Mouse (Mus musculus) erythroblast, embryonic 14.5 days (primary cell): ENCODE measurements around the gene Gm12117. TPM values are rescaled to one million over a fixed set of nuclear protein-coding genes. Genes with fewer than 3 reads are reported as not detected.

Experiments
- H3K27me3 ChIP-seq: 2 replicates; pipeline ENCODE4 v1.6.1; 2012; ENCODE audit warnings: inconsistent platforms; ENCODE audit not compliant: control insufficient read depth
- H3K36me3 ChIP-seq: 2 replicates; pipeline ENCODE4 v1.6.1; 2012; ENCODE audit warnings: mild to moderate bottlenecking, inconsistent platforms; ENCODE audit not compliant: control insufficient read depth
- H3K4me1 ChIP-seq: 2 replicates; pipeline ENCODE4 v1.6.1; 2012; ENCODE audit warnings: inconsistent platforms; ENCODE audit not compliant: control insufficient read depth
- H3K4me3 ChIP-seq: replicated peaks from 2 replicates; pipeline ENCODE3; 2012; ENCODE audit warnings: moderate library complexity, mild to moderate bottlenecking, inconsistent platforms
- H3K9me3 ChIP-seq: 2 replicates; pipeline ENCODE4 v1.6.1; 2012; ENCODE audit warnings: low read length, inconsistent platforms, mixed read lengths; ENCODE audit not compliant: control insufficient read depth
- GATA1 ChIP-seq: IDR thresholded peaks from 2 replicates; pipeline ENCODE4 v1.6.1; 2012; ENCODE audit warnings: low read length, inconsistent platforms, mixed read lengths
- TAL1 ChIP-seq: IDR thresholded peaks from 3 replicates; pipeline ENCODE4 v1.6.1; 2012; ENCODE audit warnings: low read length, inconsistent platforms, mixed read lengths
- polyA plus RNA-seq: library from polyadenylated mRNA; stranded (reverse); fragments of >175 nt; gene quantifications from 2 replicates; pipeline ENCODE4 v1.2.3, GENCODE M21; 2012

Gene Gm12117
- not detected in 2 replicates for polyA plus RNA-seq

- H3K27me3 ChIP-seq = no peaks in the 10 kb centered on the region
- no peak within 1 kb of the TSS for H3K4me3 ChIP-seq
- TF ChIP-seq TAL1 = no peak
- TF ChIP-seq GATA1 = no peak
- H3K4me1 ChIP-seq = no peaks in the 10 kb centered on the region
- H3K36me3 ChIP-seq = no peaks in the 10 kb centered on the region
- H3K9me3 ChIP-seq = no peaks in the 10 kb centered on the region
Measured at GRCm38 (mm10) chr11:33276637-33277036, at the start of gene Gm12117. Gene Gm12117 (minus strand): TSS chr11:33276737.

GRCm38 (mm10) chr11:33319006-33319611 is 42.6 kb upstream of the Gm12117 start:
- no peaks in the 10 kb centered on the region for H3K36me3 ChIP-seq
- no peak for TF ChIP-seq TAL1
- TF ChIP-seq GATA1 = no peak
- H3K27me3 ChIP-seq = no peaks in the 10 kb centered on the region
- no peaks in the 10 kb centered on the region for H3K9me3 ChIP-seq
- no peaks in the 10 kb centered on the region for H3K4me1 ChIP-seq
- H3K4me3 ChIP-seq = no peak overlapping the region

DNA sequence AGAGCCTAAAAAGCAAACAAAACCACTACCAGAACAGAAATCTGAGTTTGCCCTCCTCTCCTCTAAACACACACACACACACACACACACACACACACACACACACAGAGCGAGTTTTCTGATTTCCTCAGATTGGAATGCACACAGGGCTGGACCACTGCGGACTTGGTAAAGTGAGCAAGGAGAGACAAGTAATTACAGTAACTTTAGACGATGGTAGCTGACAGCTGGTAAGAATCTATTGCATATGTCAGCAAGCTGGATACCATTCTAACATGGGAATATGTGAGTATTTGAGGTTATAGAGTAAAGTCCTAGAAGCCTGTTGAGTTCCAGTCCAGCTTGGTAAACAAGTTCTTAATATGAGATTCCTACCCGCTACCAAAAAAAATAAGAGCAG is 33.0 kb upstream of the Gm12117 start:
- TF ChIP-seq TAL1 (no peak), GATA1 (no peak)
- Histone ChIP-seq H3K36me3 (no peaks in the 10 kb centered on the region), H3K27me3 (no peaks in the 10 kb centered on the region), H3K9me3 (no peaks in the 10 kb centered on the region), H3K4me1 (no peaks in the 10 kb centered on the region), H3K4me3 (no peak overlapping the region)

GRCm38 (mm10) chr11:33300859-33301258 is 24.3 kb upstream of the Gm12117 start:
- Histone ChIP-seq H3K9me3 (no peaks in the 10 kb centered on the region), H3K27me3 (no peaks in the 10 kb centered on the region), H3K4me3 (no peak overlapping the region), H3K4me1 (no peaks in the 10 kb centered on the region), H3K36me3 (no peaks in the 10 kb centered on the region)
- no peak for TF ChIP-seq GATA1
- no peak for TF ChIP-seq TAL1

GRCm38 (mm10) chr11:33299371-33299770 is 22.8 kb upstream of the Gm12117 start:
- Histone ChIP-seq H3K9me3 (no peaks in the 10 kb centered on the region), H3K27me3 (no peaks in the 10 kb centered on the region), H3K4me3 (no peak overlapping the region), H3K4me1 (no peaks in the 10 kb centered on the region), H3K36me3 (no peaks in the 10 kb centered on the region)
- TF ChIP-seq GATA1 (no peak), TAL1 (no peak)

DNA sequence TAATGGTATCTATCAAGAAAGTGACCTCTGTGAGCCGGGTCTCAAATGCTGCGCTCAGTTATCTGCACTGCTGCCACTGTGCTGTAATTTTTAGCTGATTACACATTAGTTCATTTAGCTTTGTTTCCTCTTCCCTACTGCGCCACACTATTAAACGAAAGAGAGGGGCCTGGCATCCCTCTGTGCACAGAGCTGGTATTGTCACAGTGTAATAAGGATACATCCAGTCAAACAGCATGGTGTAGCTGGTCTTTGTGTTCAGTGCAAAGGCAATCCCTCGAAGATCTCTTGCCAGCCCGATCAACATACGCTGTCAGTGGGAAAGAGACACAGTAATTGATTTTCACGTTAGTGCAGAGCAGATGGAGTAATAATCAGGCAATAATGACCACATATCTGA is 20.6 kb upstream of the Gm12117 start:
- H3K27me3 ChIP-seq = no peaks in the 10 kb centered on the region
- H3K4me3 ChIP-seq = no peak overlapping the region
- H3K9me3 ChIP-seq = no peaks in the 10 kb centered on the region
- TF ChIP-seq GATA1 = no peak
- no peak for TF ChIP-seq TAL1
- no peaks in the 10 kb centered on the region for H3K36me3 ChIP-seq
- H3K4me1 ChIP-seq = no peaks in the 10 kb centered on the region

- H3K4me1 ChIP-seq = no peaks in the 10 kb centered on the region
- H3K36me3 ChIP-seq = no peaks in the 10 kb centered on the region
- H3K27me3 ChIP-seq = no peaks in the 10 kb centered on the region
- H3K4me3 ChIP-seq = no peak overlapping the region
- TF ChIP-seq GATA1 = no peak
- TF ChIP-seq TAL1 = no peak
- H3K9me3 ChIP-seq = no peaks in the 10 kb centered on the region
Measured at GRCm38 (mm10) chr11:33295422-33295821, 18.9 kb upstream of the Gm12117 start.

- Histone ChIP-seq H3K9me3 (no peaks in the 10 kb centered on the region), H3K36me3 (no peaks in the 10 kb centered on the region), H3K27me3 (no peaks in the 10 kb centered on the region), H3K4me1 (no peaks in the 10 kb centered on the region), H3K4me3 (no peak overlapping the region)
- no peak for TF ChIP-seq TAL1
- TF ChIP-seq GATA1 = no peak
Measured at GRCm38 (mm10) chr11:33294063-33294462, 17.5 kb upstream of the Gm12117 start.

DNA sequence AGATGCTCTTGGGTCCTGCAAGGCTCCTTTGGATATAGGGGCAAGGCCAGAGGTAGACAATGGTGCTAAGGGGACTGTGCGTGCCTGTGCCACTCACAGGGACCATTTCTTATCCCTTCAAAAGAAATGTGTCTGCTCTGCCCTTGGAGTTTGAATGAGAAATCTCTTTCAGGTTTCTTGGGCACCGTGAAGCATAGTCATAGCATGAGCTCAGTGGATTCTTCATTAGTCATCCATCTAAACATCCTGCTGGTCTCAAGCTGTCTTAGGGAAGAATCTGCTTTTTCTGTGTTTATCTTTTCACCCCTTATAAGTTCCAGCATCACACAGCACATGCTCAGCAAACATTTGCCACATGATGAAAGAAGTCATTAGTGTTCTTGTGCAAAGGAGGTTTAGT is 2.0 kb upstream of the Gm12117 start:
- no peak for TF ChIP-seq GATA1
- TF ChIP-seq TAL1 = no peak
- Histone ChIP-seq H3K27me3 (no peaks in the 10 kb centered on the region), H3K4me3 (no peak overlapping the region), H3K4me1 (no peaks in the 10 kb centered on the region), H3K36me3 (no peaks in the 10 kb centered on the region), H3K9me3 (no peaks in the 10 kb centered on the region)

DNA sequence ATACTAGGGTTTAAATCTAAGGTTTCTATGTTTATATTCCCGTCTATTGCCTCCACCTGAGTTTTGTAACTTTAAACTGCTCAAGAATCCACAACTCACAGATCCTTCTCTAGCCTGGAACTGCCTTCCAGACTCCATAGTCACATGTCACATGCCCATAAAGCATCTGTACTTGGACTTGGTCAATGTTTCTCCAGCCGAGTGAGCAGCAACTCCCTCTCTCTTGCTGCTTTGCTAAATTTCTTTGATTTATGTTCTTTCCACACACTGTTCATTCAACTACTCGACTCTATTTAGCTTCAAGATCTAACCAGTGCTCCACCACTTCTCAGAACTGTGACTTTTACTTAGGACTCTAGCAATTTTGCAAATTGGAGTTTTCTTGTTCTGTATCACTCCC is 1.7 kb downstream of the Gm12117 start:
- no peaks in the 10 kb centered on the region for H3K27me3 ChIP-seq
- TF ChIP-seq TAL1 = no peak
- no peak for TF ChIP-seq GATA1
- H3K36me3 ChIP-seq = no peaks in the 10 kb centered on the region

More for the DNA sequence above, 1.7 kb downstream of the Gm12117 start:
- Histone ChIP-seq H3K4me3 (no peak overlapping the region), H3K4me1 (no peaks in the 10 kb centered on the region), H3K9me3 (no peaks in the 10 kb centered on the region)
